Mouse (Mus musculus) thymus, postnatal 36 days (tissue): ENCODE results near the gene Gm28635.

Source experiments
- DNase-seq, 2 experiments: peaks; one replicate each; pipeline ENCODE4 v3.0.0; 2022; ENCODE audit warnings: mixed read lengths in 2 of 2

Gene Gm28635

DNA sequence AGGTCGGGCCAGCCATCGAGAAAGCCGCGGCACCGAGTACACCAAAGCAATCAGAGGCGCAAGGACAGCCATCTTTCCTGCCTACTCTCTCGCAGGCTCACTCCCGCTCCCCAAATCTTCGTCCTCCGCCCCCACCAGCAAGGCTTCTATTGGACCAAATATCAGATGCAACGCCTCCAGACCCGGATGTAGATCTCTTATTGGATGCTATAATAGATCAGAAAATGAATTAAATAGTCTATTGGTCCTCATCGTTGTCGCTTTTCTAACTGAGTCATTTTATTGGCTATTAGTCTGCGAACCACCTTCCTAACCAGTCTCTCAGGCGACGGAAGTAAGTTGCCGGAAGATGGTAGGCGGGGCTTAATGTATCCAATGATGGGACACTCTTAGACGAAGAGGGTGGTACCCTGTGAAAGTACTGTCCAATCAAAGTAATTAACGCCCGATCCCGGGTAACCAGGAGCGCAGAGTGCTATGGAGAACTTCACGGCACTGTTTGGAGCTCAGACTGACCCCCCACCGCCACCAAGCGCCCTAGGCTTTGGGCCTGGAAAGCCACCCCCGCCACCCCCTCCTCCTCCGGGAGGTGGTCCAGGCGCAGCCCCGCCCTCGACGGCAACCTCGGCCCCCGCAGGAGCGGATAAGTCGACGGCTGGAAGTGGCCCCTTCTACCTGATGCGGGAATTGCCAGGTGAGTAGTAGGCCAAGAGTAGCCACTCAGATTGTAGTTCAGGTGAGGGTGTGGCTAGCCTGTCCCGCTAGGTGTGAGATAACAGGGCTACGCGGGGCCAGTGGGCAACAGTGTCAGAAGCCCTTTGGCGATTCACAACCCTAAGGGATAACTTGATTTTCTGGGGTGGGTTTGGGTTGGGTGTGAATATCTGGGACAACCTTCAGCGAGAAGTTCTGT is at the start of gene Gm28635, which contains the start of gene Med19:
TSS of gene Gm28635 (minus strand) at position 74 of the 913 bp plus-strand sequence.
TSS of gene Med19 (plus strand) at position 435 of the 913 bp plus-strand sequence.
- DNase-seq = peak; percentile 84 to 88

DNA sequence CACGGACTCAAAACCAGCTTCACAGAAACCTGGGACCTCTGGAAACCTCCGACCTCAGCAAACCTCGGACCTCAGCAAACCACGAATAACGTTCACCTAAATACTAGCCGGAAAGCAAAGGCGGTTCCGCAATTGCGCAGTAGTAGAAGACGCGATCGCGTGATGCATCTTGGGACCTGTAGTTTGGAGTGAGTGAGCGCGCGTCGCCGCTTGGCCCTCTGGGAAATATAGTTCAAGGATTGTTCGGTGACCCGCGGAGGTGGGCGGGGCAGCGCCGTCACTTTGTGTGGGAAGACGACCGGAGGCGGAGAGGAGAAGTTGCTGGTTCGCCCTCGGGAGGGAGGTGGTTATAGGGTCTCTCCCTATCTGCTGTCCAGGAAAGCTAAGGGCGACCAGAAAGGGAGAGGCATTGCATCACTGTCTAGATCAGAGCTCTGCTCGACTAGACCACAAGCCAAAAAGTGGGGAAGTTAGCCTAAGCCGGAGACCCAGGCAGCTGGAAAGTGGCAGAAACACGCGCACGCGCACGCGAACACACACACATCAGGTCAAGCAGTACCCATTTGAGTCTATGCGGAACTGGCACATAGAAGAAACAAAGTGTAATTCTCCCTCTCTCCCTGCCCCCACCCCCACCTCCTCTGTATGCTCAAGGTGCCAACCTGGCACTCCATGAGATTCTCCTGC is 49.5 kb upstream of the Gm28635 start, which contains the start of gene Clp1:
TSS of gene Clp1 (minus strand) at position 179 of the 687 bp plus-strand sequence.
- DNase-seq = peak; percentile 94 to 95

DNA sequence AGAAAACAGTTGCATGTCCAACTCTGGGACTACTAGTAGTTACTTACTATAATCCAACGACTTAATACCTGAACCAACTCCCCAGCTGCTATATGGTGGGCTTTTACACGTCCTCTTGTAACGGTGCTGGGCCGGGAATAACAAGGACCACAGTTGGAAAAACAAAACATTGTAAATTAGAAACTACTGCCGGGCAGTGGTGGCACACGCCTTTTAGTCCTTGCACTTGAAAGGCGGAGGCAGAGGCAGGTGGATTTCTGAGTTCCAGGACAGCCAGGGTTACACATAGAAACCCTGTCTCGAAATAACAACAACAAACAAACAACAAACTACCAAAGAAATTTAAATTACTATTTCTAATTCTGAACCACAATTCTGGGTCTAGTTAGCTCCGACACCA is 48.9 kb upstream of the Gm28635 start:
- no peak for DNase-seq

DNA sequence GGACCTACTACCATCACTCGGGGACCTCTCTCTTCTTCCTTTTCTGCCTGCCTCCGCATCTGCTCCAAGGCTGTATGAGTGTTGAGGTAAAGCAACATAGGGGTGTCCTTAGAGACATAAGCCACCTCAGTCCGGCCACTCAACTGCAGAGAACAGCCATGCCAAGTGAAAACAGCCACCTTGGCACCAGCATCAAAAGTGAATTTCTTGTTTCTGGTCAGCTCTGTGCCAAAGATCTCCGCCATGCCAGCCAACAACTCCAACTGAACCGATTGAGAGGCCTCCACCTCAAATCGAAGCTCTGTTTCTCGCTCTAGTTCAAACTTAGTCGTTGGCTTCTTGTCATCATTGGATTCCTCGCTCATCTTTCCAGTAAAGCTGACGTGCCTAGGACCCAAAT is 47.9 kb upstream of the Gm28635 start:
- DNase-seq = no peak

DNA sequence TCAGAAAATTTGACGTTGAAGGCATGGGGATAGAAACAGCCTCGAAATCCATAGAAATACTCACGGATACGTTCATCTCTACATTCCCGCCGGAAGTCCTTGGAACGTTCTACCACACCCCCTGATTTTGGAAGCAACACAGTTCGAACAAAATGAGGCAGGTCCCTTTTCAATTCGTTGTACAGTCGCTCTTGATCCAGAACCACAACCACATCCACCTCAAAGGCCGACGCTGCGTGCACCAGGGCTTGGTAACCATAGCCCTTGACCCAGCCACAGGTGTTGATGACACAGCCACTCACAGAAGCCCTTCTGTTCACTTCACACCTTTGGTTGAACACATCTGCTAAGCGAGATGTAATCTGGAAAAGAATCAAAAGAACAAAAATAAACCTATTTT is 46.0 kb upstream of the Gm28635 start:
- DNase-seq = no peak

DNA sequence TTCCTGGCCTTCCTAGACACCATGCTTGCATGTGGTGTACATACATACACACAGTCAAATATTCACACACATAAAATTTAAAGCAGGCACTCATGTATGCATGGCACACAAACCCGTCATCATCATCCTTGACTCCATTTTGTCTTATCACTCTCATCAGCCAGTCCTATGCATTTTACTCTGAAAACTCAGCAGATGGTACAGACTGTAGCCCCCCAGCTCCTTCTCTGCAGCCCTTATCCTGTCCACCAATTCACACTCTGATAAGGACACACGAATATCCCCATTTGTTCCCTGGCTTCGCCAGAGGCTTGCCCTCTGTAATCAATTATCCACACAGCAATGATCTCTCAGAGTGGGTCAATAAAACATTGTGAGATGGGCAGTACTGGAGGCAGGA is 43.3 kb upstream of the Gm28635 start:
- no peak for DNase-seq

DNA sequence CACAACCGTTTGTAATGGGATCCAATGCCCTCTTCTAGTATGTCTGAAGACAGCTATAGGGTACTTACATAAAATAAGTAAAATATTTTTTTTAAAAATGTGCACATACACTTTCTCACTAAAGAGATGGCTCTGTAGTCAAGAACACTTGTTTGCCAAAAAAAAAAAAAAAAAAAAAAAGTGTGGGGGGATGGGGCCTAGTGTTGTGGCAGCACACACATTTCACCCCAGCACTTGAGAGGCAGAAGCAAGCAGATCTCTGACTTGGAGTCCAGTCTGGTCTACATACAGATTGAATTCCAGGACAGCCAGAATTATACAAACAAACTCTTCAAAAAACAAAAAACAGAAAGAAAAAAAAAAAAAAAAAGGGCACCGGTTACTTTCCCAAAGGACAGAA is 42.9 kb upstream of the Gm28635 start:
- DNase-seq = no peak

DNA sequence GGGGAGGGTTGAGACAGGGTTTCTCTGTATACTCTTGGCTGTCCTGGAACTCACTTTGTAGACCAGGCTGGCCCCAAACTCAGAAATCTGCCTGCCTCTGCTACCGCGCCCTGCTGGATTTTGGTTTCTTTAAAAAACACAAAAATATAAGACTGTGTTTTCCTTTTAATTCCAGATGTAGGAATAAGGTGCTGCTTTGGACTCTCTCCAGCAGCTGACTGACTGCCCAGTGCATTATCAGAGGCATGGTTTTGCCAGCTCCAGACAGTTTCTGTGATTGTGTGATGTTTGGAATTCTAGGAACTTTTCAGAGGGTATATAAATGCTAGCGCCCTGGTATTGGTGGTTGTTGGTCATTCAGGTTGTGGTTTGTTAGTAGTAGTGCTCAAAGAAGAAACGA is 39.5 kb upstream of the Gm28635 start:
- DNase-seq = no peak

DNA sequence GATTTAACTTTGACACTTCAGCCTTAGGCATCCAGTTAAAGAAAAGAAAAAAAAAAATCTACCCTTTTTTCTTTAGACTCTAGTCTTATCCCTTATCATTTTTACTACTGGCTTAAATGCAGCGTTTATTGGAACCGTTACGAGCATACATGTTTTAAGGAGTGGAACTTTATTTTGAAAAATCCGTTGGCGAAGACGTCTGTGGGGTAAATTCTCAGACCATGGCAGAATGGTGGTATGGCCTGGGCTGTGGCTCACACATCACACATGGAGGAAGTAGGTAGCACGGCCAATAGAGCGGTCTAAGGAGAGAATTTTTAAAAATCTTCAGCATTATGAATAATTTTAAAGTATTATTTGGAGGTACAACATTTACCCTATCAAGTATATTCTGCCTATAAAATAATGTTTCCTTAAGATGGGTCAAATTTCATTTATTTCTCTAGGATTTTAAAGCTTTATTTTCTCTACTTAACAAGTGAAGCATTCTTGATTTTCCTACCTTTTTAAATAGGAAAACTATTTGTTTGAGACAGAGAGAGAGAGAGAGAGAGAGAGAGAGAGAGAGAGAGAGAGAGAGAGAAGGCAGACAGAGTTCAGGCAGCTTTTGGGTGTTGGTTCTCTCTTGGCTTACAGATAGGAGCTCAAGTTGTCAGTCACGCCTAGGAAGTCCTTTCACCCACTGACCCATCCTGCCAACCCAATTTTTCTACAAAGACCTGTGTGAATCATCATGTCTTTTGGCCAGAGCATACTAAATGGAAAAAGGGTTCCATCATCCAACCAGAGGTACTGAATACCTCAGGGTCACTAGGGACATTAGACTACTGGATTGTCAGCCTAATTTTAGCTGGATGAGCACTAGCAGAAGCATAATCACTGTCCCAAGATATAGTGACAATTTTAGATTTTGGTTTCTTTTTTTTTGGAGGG is 38.8 kb upstream of the Gm28635 start:
- no peak for DNase-seq

DNA sequence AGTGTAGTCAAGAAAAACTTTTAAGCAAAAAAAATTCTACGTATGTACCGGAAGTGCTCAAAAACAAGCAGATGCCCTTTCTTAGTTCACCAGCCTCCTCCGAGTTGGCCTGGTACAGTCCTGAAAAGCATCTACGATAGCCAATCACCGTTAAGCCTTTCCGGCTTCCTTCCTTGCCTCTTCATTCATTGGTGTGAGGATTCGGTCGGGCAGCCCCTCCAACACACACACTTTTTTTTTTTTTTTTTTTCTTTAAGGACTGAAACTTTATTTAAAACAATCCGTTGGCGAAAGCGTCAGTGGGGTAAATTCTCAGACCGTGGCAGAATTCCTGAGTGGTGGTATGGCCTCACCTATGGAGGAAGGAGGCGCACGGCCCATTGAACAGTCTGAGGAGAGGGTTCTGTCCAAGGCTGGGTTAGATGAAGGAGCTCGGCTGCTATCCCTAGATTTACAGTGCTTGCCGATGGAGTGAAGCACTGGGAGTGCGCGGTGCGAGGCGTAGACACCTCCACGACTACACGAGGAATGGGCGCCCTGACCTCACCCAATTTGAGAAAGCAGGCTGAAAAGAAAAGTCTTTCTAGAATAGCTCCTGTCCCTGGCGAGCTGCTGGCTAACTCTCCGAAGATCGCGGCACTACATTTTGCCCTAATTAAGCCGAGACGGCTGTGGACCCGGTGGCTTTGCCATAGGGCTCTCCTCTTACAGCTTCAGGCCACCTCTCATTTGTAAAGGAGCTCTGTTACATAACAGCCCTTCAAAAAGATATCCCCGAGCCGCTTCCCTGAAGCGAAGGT is 37.9 kb upstream of the Gm28635 start:
- DNase-seq = peak in 1 of 2 experiments; percentile 62

DNA sequence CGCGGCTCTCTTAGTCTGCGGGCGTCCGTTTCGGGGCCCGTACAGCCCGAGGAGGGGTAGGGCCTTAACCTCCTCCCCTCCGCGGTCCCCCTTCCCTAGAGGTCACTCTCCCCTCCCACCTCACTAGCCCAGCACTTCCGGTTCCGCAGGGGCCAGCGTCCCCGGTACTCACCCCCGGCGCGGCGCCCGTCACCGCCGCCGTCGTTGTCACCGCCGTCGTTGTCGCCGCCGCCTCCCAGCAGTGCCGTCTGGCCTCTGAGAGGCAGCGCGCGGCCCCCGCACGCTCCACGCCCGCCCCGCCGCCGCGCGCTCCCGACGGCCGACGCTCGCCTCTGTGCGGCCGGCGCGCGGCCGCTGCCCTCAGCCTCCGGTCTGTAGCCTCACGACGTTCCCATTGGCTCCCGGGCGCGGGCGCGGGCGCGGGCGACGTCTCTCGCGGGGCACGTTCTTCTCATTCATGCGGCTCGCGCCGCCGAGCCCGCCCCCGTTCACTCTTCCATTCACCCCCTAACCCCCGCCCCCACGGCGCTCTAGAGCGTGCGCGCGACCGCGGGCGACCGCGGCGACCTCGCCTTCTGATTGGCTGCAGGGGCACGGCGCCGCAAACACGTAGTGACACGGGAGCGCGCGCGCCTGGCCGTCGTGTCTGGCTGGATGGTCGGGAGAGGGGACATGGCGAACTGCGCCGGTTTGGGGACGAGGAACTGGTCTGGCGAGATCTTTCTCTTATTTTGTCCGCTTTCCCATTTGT is 37.1 kb upstream of the Gm28635 start, which contains the start of gene Zdhhc5:
TSS of gene Zdhhc5 (minus strand) at position 370 of the 751 bp plus-strand sequence.
- DNase-seq = peak; percentile 99

DNA sequence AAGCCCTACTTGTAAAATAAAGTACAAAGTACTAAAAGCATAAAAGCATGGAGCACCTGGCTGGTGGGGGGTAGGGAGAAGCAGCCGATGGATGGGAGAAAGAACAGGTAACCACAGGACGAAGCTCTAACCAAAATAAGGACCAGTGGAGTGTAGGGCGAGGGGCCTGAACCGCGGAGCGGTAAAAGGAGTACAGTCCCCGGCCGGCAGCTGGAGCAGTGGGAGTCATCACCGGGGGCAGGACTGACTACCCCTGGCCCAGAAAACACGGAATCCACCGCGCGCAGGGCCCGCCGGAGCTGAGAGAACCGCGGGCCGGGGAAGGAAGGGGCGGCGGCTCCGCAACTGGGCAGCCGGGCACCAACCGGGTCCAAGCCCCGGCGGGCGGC is 36.6 kb upstream of the Gm28635 start:
- DNase-seq = no peak

DNA sequence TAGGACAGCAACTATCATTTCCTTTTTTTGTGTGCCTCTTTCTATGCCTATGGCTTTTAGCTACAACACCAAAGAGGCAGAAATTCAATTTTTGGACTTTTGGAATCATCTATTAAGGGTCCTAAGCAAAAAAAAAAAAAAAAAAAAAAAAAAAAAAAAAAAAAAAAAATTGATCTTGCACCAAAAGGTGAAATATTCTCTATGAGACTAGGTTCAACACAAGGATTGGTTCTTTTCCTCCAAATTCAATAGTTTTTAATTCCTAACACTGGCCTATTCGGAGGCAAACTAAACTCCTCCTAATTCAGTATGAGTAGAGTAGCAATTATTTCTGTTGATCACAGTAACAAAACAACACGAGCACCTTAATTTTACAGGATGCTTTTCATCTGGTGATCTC is 34.1 kb upstream of the Gm28635 start:
- no peak for DNase-seq

DNA sequence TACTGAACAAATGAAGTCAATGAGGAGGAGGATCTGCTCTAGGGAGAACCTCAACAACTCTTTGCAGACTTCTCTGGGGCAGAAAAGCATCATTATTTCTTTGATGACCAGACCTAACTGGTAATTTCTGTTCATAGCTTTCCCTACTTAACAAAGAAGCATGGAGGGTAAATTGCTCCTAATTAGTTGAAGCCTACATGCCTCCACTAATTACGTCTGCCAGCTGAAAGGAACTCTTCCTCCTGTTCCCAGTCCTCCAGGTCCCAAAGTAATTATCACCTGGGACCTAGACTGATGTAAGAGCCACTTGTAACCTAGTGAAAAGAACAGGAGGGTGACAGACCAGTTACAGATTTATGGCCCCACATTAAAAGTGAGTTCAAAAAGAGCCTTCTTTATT is 29.7 kb upstream of the Gm28635 start:
- DNase-seq = no peak

DNA sequence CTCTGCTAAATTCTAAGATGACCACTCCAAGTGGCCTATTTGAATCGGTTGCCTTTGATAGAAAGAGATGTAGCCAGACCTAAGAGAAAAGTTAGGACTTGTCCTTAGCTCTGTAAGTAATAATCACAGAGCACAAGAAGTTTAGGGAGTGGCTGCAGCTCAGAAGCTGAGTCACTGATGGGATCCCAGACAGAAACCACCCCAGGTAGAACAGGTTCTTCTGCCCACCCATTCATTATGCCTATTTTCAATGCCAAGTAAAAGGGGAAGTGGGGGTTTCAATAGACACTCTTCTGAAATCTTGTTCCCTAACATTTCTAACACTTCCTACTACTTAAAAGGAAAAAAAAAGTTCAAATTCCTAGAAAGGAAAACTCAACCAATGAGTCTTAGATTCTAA is 27.5 kb upstream of the Gm28635 start:
- DNase-seq = no peak

DNA sequence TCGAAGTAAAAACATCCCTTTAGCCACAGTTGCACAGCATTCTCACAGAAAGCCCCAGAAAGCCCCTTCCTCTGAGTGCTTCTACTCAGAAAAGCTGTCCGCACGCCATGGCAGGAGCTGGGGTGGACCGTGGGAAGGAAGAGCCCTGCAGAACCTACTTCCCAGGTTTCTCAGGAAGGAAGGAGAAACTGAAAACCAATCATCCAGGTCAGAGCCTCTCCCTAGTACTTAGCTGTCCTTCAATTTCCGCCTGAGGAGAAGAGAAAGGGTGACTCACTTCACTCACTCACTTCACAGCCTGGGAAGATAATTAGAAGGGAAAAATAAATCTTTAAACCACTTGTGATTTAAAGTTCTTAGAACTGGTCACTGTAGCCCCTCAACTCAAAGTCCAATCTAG is 26.5 kb upstream of the Gm28635 start:
- no peak for DNase-seq

DNA sequence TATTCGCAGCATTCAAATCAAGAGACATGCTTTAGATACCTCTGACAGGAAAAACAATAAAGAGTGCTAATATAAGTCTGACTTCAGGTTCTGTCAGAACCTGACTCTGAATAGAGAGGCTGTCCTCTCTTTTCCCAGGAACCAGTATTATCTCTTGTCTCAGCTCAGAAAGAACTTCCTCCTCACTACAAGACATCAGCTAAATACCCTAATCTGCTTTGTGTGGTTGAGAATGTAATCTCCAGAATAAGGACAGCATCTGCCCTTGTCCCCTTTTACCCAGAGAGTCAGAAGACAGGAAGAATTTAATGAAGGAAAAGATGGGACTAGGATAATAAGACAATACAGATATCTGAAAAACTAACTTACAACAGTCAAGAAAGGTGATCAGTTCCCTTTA is 25.7 kb upstream of the Gm28635 start:
- no peak for DNase-seq

DNA sequence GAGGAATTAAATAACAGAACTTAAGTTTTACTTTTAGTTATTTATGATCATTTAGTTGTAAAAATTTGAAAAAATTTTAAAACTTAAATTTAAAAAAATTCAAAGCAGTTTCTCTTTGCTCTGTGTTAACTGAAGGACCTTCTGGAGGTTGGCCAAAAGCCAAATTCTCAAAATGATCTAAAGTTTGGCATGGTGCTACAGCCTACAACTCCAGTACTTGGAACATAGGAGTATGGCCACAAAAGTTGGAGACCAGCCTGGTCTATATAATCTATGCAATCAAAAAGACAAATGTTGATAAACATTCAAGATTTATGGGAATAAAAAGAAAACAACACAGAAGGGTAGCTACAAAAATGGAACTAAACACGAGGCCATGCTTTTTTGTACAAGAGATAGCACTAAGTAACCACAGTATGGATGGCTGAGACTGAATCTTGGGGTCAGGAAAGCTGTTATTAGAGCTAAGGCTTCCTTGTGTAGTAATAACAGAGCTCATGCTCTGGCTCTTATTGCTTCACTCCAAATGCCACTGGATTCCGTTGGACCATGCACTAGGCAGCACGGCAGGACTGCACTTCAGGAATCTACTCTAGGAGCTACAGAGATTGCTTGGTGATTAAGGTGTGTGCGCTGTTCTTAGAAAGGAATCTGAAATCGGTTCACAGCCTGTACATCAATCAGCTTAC is 17.3 kb upstream of the Gm28635 start:
- no peak for DNase-seq

DNA sequence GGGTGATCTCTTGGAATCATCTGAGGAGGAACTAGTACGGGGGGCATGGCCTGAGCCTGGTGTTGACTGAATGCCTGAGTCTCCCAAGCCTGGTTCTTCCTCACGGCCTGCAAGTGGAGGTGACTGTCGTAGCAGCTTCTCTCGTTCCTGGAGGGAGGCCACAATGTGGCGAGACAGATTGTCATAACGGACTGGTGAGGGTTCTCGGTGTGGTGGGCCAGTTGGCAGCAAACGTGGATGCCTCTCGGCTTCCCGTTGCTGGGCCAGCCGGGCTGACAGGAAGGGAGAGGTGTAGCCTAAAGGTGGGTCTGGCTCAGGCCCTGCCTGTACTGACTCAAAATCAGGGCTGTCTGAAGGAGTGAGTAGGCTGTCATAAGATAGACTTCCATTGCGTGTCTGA is 12.2 kb upstream of the Gm28635 start:
- DNase-seq = no peak

DNA sequence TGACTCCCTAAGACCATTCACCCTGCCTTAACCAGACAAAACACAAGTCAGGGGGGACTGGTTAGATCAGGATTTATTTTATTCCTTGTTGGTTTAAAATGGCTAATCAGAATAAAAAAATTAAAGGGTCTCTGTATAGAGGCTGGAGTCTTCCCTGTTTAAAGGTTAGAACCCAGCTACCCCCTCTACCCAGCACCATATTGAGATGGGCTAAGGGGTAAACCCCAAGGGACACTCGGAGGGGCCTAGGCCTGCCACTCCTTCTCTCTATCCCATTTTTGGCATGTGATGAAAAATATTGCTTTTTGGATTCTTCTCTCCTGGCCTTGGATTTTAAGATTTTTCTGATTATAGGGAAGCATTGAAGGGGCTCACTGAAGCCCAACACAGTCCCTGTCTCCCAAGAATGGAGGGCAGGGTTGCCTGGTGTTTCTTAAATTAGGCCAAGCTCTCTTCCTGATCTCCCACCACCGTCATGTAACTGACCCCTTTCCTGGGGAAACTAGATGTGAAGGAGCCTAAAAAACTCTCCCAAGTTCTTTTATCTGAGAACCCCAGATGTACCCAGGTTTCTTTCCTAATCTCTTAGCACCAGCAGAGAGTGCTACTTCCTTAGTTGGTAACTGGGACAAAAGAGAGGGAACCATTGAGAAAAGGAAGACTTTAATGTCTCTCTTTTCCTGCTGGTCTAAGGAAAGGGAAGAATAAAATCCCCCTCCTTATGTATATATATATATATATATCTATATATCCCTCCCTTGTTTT is 10.4 kb upstream of the Gm28635 start:
- no peak for DNase-seq
